Mouse (Mus musculus): ENCODE measurements around the gene Zbtb17.

The Zbtb17 gene

GRCm38 (mm10) chr4:141426796-141427745 is 17.4 kb upstream of the Zbtb17 start:
- DNase-seq = no peak

- DNase-seq = no peak
Observed at GRCm38 (mm10) chr4:141427921-141428320, 16.5 kb upstream of the Zbtb17 start.

DNA sequence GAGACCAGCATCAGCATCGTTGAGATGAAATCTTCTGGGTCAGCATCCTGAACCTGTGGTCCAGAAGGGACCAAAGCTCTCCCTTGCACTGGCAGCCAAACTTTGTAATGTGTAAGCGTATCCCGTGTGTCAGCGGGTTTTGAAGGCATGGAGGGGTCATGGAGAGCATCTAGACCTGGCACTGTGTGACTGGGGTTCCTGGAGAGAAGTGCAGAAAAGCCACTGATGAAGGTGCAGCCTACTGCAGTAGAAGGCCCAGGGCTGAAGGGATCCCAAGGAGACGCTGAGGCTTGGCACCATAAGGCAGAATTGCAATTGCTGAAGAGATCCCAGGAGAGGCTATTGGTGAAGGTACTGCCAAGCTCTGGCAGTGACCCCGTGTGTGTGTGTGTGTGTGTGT is 15.1 kb upstream of the Zbtb17 start:
- DNase-seq = no peak

DNA sequence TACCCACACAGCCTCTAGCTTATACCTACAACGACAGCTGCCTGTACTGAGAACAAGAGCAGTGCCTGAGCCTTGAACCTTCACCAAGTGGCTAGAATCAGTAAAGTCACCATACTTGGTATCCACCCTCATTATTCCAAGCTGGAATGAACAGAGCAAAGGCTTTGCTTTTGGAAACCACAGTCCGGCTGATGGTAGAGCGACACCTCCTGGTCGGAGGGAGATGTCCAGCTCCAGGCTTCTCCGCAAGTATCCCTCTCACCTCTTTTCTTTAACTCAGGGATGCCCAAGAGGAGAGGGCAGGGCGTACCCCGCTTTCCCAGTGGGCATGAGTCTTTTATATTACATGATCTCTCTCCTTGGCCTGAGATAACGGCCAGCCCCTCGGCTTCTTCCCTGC is 14.6 kb upstream of the Zbtb17 start:
- no peak for DNase-seq

DNA sequence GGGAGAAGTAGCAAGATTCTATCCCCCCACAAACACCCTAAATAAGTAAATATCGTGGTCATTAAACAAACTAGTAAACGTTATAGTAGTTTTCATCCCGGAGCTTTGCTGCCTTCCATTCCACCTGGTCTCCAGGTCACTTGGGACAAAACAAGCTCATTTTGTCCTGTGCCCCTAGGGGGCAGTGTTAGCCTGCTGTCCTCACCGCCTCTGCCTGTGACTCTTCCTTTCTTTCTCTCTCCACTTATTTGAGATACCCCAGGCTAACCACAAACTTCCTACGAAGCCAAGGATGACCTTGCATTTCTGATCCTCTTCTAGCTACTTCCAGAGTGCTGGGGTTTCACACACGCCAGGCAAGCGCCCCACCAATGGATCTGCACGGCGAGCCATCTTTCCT is 13.5 kb upstream of the Zbtb17 start:
- peak; percentile 60 for DNase-seq

DNA sequence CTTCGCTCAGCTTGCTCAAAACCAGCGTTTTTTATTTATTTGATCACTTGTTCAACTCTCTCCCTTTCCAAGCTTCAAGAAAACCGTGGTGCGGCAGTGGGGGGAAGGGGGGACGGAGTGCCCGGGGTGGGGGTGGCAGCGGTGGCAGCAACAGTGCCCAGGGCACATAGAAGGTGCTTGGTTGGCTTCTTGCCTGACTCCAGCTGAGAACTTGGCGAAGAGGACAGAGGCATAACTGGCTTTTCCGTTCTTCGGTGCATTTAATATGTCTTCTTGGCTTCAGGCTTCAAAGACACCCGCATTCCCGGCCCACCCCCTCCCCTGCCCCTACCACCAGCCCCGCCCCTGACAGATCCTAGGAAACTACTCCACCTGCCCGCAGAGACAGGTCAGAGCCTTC is 11.8 kb upstream of the Zbtb17 start:
- DNase-seq = no peak

- no peak for DNase-seq
Observed at GRCm38 (mm10) chr4:141433191-141433590, 11.3 kb upstream of the Zbtb17 start.

GRCm38 (mm10) chr4:141435974-141436373 is 8.5 kb upstream of the Zbtb17 start, which contains the start of gene Srarp:
Gene Srarp (minus strand): TSS chr4:141436105.
- DNase-seq = no peak

GRCm38 (mm10) chr4:141439083-141439803 is 5.2 kb upstream of the Zbtb17 start:
- no peak for DNase-seq

DNA sequence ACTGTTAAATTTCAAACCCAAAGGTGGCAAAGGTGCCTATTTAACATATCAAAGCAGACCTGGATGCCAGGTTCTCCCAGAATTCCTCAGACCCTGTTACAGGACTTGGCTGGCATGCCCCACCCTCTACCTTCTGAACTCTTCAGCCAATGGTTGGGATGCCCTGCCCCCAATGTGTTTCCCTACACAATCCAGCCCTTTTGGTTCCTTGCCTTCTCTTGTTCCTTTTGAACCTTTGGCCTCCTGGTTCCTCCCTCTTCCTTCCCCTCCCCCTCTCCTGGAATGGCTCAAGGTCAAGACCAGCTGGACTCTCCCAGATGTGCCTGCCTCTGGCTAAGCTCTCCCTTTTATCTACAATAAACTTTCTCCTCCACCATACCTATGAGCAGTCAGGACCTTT is 3.6 kb upstream of the Zbtb17 start:
- DNase-seq = no peak

- no peak for DNase-seq
Observed at GRCm38 (mm10) chr4:141443641-141444429, 619 bp upstream of the Zbtb17 start.

DNA sequence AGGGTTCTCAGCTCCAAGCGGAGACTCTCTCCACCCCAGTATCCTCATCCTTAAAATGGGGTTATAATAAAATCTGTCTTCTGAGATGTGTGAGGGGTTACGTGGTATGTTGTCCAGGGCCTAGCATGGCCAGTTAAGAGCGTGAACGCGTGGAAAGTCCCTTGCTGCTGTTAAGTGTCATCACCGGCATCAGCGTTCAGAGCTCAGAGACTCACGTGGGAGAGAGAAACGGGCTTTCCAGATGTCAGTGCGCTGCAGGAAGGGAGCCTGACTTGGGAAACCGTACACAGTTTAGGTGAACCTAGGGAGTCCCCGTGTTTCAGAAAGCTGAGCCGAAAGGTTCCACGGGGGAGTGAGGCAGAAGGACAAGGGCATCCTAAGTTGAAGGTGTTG is 870 bp downstream of the Zbtb17 start:
- DNase-seq = no peak

- DNase-seq = no peak
Observed at GRCm38 (mm10) chr4:141446211-141446610, 1.8 kb downstream of the Zbtb17 start.

DNA sequence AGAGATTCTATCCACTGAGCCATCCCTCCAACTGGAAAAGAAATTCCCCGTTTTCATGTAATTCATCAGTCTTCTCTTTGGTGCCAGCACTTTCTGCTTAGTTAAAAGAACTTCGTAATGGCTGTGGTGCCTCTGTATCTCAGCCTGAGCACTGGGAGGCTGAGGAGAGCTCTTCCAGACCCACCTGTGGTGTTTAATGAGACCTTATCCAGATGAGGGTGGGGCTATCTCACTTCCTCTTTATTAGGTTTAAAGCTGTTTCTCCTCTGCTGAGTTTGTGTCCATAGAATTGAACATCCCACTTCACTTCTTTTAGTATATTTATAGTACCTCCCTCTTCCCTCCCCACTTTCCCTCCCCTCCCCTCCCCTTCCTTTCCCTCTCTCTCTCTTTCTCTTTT is 6.8 kb downstream of the Zbtb17 start:
- no peak for DNase-seq

- DNase-seq = no peak
Observed at GRCm38 (mm10) chr4:141451916-141452450, 7.5 kb downstream of the Zbtb17 start.

DNA sequence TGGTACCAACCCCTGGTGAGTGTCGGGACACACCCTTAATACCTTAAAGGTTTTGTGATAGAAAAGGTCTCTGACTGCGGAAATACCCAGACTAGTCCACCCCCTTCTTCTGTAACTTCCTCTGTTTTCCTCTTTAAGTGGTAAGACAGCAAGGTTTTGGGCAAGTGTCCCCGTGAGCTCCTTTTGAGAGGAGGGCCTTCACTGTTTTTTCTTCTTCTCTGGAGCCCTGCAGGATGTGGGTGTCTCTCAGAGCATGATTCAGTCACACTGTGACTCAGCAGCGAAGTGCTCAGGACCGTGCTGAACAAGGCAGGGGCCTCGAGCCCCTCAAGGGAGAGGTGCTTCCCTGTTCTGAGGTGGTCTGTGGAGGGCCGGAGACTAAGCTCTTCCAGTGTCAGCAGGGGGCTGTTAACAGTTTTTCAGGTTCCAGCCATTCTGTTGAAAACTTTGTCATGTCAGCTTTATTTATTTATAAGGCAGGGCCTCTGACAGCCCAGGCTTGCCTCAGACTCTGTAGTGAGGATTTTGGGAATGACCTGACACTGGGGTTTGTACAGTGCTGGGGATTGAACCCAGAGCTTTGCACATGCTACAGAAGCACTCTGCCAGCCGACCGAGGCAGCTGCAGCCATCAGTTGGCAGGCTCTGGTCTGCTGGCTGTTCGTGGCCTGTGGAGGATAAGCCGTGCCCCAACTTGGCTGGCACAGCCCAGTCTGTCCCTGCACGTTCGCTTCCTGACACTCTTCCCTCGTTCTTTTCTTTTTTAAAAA is 10.3 kb downstream of the Zbtb17 start:
- peak; percentile 75 for DNase-seq

DNA sequence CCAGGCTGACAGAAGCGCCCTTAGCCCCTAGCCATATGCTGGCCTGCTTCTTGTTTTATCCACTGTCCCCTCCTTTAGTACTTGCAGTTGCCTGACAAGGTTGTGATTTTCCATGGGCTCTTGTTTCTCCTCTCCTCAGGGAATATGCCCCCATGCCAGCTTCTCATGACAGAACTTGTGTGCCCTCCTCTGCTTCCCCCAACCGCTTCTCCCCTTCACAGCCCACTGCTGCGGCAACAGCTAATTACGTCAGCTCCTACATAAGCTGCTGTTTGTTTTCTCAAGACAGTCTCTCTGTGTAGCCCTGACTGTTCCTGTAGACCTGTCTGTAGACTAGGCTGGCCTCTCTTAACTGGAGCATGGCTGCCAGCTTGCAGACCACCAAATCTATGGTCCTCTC is 11.1 kb downstream of the Zbtb17 start:
- DNase-seq = no peak

DNA sequence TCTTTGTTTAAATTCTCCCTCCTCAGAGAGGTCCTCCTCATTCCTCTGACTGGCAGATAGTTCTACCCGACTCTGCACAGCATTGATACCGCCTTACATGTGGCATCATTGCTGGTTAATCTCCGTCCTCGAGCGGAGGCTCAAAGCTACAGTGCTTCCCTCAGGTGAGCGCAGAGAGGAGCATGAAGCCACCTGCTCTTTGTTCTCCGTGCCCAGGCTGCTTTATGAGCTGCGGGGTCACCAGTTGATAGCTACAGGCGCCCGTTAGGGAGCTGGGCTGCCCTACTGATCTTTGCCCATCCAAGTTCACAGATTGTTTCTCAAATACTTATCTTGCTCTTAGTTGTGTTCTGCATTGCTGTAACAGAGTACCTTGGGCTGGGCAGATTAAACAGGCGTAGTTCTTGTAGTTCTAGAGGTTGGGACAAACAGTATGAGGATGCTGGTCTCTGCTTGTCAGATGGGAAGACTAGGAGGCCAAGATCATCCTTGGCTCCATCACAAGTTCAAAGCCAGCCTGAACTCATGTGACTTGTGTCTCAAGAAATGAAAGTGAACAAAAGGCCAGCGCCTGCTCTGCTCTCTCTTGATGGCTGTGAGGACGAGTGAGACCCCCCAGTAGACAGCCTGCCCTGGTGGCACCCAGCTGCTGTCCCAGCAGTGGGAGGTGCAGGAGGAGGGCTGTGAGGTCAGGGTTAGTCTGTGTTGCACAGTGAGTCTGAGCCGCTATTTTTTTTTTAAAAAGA is 11.9 kb downstream of the Zbtb17 start:
- no peak for DNase-seq

GRCm38 (mm10) chr4:141458236-141458635 is 13.8 kb downstream of the Zbtb17 start:
- DNase-seq = no peak

- DNase-seq = no peak
Observed at GRCm38 (mm10) chr4:141458888-141459287, 14.4 kb downstream of the Zbtb17 start.

DNA sequence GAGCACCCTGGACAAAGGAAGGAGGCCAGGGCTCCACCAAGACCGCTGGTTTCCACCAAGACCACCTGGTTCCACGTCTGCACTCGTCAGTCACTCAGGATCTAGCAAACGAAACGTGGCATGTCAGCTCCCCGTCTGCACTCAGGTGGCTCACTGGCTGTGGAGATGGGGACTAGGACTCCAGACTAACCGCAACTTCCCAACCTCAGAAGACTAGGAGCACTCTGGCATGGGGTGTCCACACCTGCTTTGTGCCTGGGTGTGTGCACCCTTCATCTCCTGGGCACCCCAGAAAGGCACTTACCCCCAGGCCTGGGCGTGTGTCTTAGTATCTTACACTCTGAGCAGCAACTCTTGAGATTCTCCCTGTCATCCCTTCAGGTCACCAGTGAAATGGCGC is 15.3 kb downstream of the Zbtb17 start:
- no peak for DNase-seq
